Mouse (Mus musculus) neural tube, embryonic 11.5 days (tissue): ENCODE measurements around the gene Tox4. TPM values are rescaled to one million over a fixed set of nuclear protein-coding genes. Genes with fewer than 3 reads are reported as not detected.
A peak's percentile ranks its signal among the peaks of the same experiment; 100 is the strongest.

ENCODE experiments used
- ATAC-seq: fragments of 200-750 bp; cut with Nextera tagmentation; 2 replicates; pipeline ENCODE4 v1.8.0; 2017; ENCODE audit warnings: moderate number of reproducible peaks, mild to moderate bottlenecking, moderate TSS enrichment, moderate library complexity; ENCODE audit not compliant: insufficient read depth, low FRiP score, low TSS enrichment
- DNase-seq: peaks from one replicate; pipeline ENCODE4 v3.0.0-alpha.2; 2015; ENCODE audit warnings: low spot score
- H3K27ac ChIP-seq: fragments of 300-500 bp; sonication (generic); 2 replicates; pipeline ENCODE4 v1.5.1; 2014; ENCODE audit warnings: low read depth, mild to moderate bottlenecking, low read length
- H3K27me3 ChIP-seq: fragments of 300-500 bp; sonication (generic); 2 replicates; pipeline ENCODE4 v1.6.1; 2014; ENCODE audit warnings: mild to moderate bottlenecking, low read length, mixed read lengths; ENCODE audit not compliant: control insufficient read depth, insufficient read depth
- H3K36me3 ChIP-seq: fragments of 300-500 bp; sonication (generic); 2 replicates; pipeline ENCODE4 v1.6.1; 2014; ENCODE audit warnings: mild to moderate bottlenecking, low read length, moderate library complexity, mixed read lengths; ENCODE audit not compliant: control insufficient read depth, insufficient read depth
- H3K4me1 ChIP-seq: fragments of 300-500 bp; sonication (generic); 2 replicates; pipeline ENCODE4 v1.6.1; 2014; ENCODE audit warnings: low read length, mixed read lengths; ENCODE audit not compliant: control insufficient read depth, insufficient read depth
- H3K4me2 ChIP-seq: fragments of 300-500 bp; sonication (generic); 2 replicates; pipeline ENCODE4 v1.6.1; 2014; ENCODE audit warnings: low read depth, mild to moderate bottlenecking, moderate library complexity
- H3K4me3 ChIP-seq: fragments of 300-500 bp; sonication (generic); 2 replicates; pipeline ENCODE4 v1.5.1; 2014; ENCODE audit warnings: low read depth, low read length
- H3K9ac ChIP-seq: fragments of 300-500 bp; sonication (generic); 2 replicates; pipeline ENCODE4 v1.6.1; 2014; ENCODE audit warnings: mild to moderate bottlenecking, low read length
- H3K9me3 ChIP-seq: fragments of 300-500 bp; sonication (generic); 2 replicates; pipeline ENCODE4 v1.6.1; 2016; ENCODE audit warnings: low read length; ENCODE audit not compliant: control insufficient read depth
- WGBS: fragments of 180-500 bp; shearing (Covaris S2); extraction: QIAGEN DNeasy Blood & Tissue Kit; methylation state at CpG from one replicate; pipeline ENCODE4 v1.1.7; 2014; 5-methylcytosine and 5-hydroxymethylcytosine counted together
- polyA plus RNA-seq: library from polyadenylated mRNA; unstranded; fragments of >200 nt; fragmentation: Nextera tagmentation; extraction: Ambion mirVana; gene quantifications from 2 replicates; pipeline ENCODE4 v1.2.1, GENCODE M21; 2014

The Tox4 gene
- polyA plus RNA-seq, 1 experiment from 2014 or later: 52.0 TPM

DNA sequence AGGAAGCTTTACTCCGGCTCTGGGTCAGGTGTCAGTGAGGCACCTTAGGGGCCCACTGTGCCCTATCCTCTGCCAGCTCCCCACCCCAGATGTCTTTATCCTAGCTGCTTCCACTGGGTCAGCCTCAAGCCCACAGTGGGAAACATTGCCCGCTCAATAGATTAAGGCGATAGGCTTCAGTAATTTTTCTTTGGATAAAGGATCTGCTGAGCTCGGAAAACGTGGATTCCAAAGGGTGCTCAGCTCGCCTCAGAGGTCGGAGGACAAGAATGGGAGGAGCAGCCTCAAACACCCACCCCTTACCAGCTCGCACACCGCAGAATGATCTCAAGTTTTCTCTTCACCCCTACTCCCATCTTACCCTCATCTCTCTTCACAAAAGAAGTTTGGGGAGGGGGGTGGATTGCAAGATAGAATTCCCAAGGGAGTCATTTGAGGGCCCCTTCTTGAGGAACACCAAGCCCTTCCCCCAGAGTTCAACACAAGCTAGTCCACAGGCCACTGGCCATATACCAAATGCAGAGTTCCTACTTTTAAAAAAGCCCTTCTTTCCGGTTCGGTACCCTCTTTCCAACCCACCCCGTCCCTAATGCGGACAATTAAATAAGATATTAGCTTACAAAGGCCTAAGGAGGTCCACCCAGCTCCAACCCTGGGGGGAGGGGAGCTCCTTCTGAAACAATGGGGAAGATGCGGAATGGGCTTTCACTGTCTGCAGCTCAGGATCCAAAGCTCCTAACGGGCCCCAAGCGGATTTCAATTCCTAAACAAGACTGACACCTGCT, 37.7 kb downstream of the Tox4 start:
- DNase-seq: peak; percentile 76
- WGBS: 4% methylated on average over 16 of the region's 16 CpGs
- no peaks in the 10 kb centered on the region for H3K9me3 ChIP-seq

DNA sequence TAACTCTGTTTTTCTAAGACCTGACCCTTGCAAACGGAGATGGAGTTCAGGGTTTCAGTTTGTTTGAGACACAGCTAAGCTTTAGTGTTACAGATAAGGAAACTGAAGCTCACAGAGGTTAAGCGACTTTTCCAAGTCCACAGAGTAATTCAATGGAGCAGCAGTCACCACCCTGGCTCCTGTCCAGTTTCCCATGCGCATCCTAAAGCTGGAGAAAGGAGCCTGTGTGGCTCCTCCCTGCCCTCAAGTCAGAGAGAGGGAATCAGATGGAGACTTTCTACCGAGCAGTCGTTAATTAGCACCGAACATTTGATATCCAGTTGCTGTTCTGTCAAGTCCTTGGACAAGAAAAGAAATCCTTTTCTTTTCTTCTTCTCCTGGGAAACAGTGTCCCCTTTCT, 40.4 kb downstream of the Tox4 start:
- 80% methylated on average over 6 of the region's 6 CpGs for WGBS
- Histone ChIP-seq H3K27ac (no peak overlapping the region), H3K4me3 (no peak overlapping the region), H3K9me3 (no peaks in the 10 kb centered on the region), H3K27me3 (no peaks in the 10 kb centered on the region), H3K4me1 (peaks cover 19% of the 10 kb centered on the region), H3K4me2 (no peak overlapping the region), H3K9ac (no peak overlapping the region; the same call in 1 of the 2 replicates), H3K36me3 (peaks cover 2% of the 10 kb centered on the region)
- DNase-seq (no peak), ATAC-seq (no peak)

More for the DNA sequence above, 37.7 kb downstream of the Tox4 start:
- H3K36me3 ChIP-seq: peaks cover 26% of the 10 kb centered on the region
- H3K4me1 ChIP-seq: peaks cover 39% of the 10 kb centered on the region
- peak overlapping the region; percentile 91 for H3K4me2 ChIP-seq
- H3K4me3 ChIP-seq: peak overlapping the region; percentile 79
- ATAC-seq: peak; percentile 81
- H3K27me3 ChIP-seq: no peaks in the 10 kb centered on the region
- H3K27ac ChIP-seq: peak overlapping the region; percentile 85
- H3K9ac ChIP-seq: peak overlapping the region; percentile 95

DNA sequence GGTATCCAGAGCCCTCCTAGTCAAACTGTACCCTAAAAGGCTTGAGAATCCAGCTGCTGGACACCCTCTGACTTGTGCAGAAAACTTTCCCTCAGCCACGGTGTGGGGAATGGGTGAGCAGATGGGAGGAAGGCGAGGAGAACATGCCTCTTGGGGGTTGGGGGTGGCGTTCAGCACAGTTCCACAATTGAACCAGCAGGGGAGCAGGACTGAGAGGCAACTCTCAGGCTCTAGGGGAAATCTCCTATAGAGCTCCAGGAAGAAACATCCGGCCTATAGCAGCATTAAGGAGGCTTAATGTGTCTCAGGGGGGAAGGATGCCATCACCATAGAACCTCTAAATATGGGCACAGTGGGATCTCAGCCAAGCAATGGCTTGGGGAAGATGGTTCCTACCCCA, 46.9 kb downstream of the Tox4 start:
- Histone ChIP-seq H3K4me2 (peak overlapping the region; percentile 78), H3K27me3 (no peaks in the 10 kb centered on the region), H3K4me3 (no peak overlapping the region), H3K4me1 (peaks cover 4% of the 10 kb centered on the region; the same call in 1 of the 2 replicates), H3K27ac (no peak overlapping the region), H3K36me3 (no peaks in the 10 kb centered on the region), H3K9me3 (no peaks in the 10 kb centered on the region), H3K9ac (no peak overlapping the region)
- ATAC-seq (no peak), DNase-seq (peak; percentile 41)
- 8% methylated on average over 4 of the region's 4 CpGs for WGBS

DNA sequence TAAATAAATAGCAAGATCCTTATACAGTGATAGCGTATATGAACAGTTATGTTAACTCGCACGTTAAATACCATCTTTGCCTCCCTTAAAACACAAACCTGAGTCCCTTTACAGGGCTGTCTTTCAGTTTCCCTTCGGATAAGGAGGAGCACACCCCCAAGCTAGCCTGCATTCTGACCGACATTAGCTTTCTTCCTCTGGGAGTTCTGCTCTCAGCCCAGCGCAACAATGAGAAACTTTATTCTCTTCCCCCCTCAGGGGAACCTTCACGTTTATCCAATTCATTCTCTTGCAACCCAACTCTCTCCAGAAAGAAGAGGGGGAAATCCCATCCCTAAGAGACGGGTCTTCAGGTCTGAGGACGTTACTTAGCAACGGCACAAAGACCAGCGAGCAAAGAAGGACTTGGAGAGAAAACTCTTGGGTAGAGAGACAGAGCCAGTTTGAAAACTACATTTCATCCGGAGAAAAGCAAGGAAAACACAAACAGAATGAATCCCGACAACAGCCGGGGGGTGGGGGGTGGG, 48.5 kb downstream of the Tox4 start:
- no peaks in the 10 kb centered on the region for H3K9me3 ChIP-seq
- H3K27ac ChIP-seq: peak overlapping the region; percentile 84
- peak; percentile 52 for ATAC-seq
- H3K9ac ChIP-seq: peak overlapping the region; percentile 80
- peak overlapping the region; percentile 55 for H3K4me3 ChIP-seq
- peak; percentile 61 for DNase-seq
- WGBS: 3% methylated on average over 14 of the region's 14 CpGs
- peak overlapping the region; percentile 78 for H3K4me2 ChIP-seq
- peaks cover 4% of the 10 kb centered on the region; the same call in 1 of the 2 replicates for H3K4me1 ChIP-seq
- H3K27me3 ChIP-seq: no peaks in the 10 kb centered on the region
- no peaks in the 10 kb centered on the region for H3K36me3 ChIP-seq

DNA sequence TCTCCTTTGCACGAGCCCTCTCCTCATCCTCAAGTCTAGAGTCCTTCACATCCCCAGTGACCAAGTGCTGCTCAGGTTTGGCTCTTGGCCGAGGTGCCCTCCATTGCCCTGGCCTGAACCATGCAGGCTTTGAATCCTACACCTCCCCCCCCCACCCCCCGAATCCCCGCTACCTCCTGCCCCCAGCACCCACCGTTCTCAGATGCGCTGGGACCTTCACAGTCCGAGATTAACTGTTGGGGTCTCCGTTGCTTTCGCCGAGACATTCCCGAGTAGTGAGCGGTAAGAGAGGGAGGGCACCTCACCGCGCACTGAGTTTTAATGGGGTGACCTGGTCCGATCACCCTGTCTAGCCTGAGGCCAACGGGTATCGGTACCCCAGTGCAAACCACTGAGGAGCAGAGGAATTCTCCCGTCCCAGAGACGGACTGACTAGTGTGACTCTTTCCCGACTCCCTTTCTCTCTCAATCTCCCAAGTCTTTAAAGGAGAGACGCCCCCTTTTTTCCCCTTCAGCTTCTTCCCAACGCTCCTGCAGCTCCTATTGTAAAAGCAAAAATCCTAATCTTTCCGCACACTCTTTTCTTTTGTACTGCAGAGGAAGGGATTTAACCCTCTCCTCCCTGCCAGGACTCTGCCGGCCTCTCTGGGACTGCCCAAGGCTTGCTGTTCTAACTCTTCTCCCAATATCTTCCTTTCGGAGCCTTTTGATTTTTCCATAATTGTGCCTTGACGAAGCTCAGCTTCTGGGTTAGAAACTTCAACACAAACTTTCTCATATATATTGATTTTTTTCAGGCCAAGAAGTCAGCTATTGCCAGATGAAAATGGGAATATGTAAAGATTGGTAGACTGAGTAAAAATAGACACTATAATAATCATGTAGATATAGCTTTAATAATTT, 49.2 kb downstream of the Tox4 start, which contains the start of gene Sall2:
Sall2 (minus strand) TSS at position 853 of the 903 bp plus-strand sequence.
- Histone ChIP-seq H3K9me3 (no peaks in the 10 kb centered on the region), H3K4me2 (peak within 1 kb of the TSS; percentile 78), H3K36me3 (no peaks in the 10 kb centered on the region), H3K9ac (peak within 1 kb of the TSS; percentile 80), H3K4me1 (peaks cover 4% of the 10 kb centered on the region; the same call in 1 of the 2 replicates), H3K27ac (peak within 1 kb of the TSS; percentile 84), H3K27me3 (no peaks in the 10 kb centered on the region), H3K4me3 (peak within 1 kb of the TSS; percentile 55)
- ATAC-seq: peak; percentile 73
- WGBS: under 1% methylated on average over 26 of the region's 26 CpGs
- peak; percentile 32 for DNase-seq

DNA sequence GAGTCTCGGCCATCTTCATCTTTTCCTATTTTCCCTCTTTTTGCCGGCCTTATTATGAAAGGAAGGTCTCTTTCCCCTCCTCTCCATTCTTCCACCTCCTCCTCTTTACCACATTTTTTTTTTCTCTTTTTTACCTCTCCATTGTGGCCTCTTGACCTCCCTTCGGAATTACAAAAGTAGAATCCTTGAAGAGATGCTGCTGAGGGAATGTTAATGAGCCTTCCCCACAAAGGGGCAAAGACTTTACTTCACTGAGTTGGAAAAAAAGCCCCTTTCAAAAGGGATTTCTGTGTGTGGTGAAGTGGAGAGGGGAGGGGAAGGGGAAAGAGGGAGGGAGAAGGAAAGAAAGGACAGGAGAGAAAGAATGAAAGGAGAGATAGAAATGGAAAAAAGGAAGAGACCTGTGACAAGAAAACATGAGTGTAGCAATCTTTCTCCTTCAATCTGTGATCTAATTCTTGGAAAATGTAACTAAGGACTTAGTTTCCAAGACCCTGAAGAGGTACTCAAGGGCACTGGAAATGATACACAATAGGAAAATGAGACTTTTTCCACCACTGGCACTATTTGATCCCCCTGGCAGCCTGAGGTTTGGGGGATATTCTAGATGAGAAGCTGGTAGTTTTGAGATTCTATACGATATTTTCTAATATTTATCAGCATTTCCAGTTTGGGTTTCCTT, 52.3 kb downstream of the Tox4 start:
- 14% methylated on average over 4 of the region's 4 CpGs for WGBS
- H3K9ac ChIP-seq: no peak overlapping the region
- no peaks in the 10 kb centered on the region for H3K9me3 ChIP-seq
- H3K27ac ChIP-seq: peak overlapping the region; percentile 51
- DNase-seq (peak; percentile 30), ATAC-seq (0 out of 2 replicates have a peak, but pooled peaks have one; percentile 20)
- no peaks in the 10 kb centered on the region for H3K27me3 ChIP-seq
- no peaks in the 10 kb centered on the region for H3K36me3 ChIP-seq
- no peak overlapping the region for H3K4me2 ChIP-seq
- peaks cover 1% of the 10 kb centered on the region; the same call in 1 of the 2 replicates for H3K4me1 ChIP-seq
- H3K4me3 ChIP-seq: no peak overlapping the region

DNA sequence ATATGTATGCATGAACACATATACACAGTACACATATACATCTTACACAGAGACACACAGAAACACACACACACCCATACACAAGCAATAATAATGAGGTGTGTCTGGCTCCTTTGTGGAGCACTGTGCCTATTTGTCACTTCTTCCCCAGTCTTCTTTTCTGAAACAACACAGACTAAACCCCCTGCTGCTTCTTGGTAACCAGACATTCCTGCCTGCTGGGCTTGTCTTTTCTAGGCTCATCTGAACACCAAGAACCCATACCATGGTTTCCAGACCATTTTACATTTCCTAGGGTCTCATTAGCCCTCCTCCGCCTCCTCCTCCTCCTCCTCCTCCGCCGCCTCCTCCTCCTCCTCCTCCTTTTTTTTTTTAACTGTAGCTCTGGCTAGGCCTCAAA, 53.2 kb downstream of the Tox4 start:
- DNase-seq (no peak), ATAC-seq (no peak)
- Histone ChIP-seq H3K4me2 (no peak overlapping the region), H3K4me3 (no peak overlapping the region), H3K4me1 (no peaks in the 10 kb centered on the region), H3K36me3 (no peaks in the 10 kb centered on the region), H3K9ac (no peak overlapping the region), H3K27me3 (no peaks in the 10 kb centered on the region), H3K27ac (0 out of 2 replicates have a peak overlapping the region, but pooled peaks have one; percentile 35), H3K9me3 (no peaks in the 10 kb centered on the region)
- 59% methylated on average over 3 of the region's 3 CpGs for WGBS
